ENCODE assay signal across 8 mouse cellular contexts in the genomic region with DNA sequence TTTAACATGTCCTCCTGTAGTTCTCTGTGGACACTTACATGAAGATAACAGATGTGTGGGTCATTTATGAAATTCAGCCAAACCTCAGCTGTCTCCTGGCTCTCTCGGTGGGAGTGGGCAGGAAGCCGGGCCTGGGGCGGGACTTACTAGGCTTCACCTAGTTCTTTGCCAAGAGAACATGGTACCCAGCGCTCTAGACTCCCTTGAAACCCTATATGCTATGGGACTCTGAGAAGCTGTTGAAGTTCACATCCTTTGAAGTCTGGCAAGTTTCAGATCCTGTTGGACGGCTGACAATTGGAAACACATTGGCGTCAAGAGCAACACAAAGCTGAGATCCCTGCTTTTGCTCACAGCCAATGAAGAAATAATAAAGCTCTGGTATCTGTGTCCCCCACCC. TPM values are rescaled to one million over a fixed set of nuclear protein-coding genes. Genes with fewer than 3 reads are reported as not detected.
DNase-seq lines count a peak whose midpoint lies in the region; ATAC-seq and TF ChIP-seq lines count a peak whose summit lies in the region.

No protein-coding gene starts in this region.

- H3K4me2 ChIP-seq in intestine, embryonic 14.5 days (ENCODE audit: low read length): no peak overlapping the region
- no peak overlapping the region for H3K4me2 ChIP-seq in intestine, postnatal 0 days (replicated peaks; ENCODE audit: low read depth)
- H3K4me2 ChIP-seq in intestine, embryonic 16.5 days (ENCODE audit: low read depth, low read length): no peak overlapping the region

- no peaks in the 10 kb centered on the region for H3K36me3 ChIP-seq in intestine, embryonic 14.5 days (ENCODE audit: control insufficient read depth, insufficient read depth, low read length)
- H3K36me3 ChIP-seq in intestine, postnatal 0 days (ENCODE audit: control insufficient read depth, insufficient read depth): no peaks in the 10 kb centered on the region
- H3K36me3 ChIP-seq in intestine, embryonic 16.5 days (ENCODE audit: control insufficient read depth, insufficient read depth, low read length): no peaks in the 10 kb centered on the region

- peaks cover 13% of the 10 kb centered on the region; the same call in 1 of the 2 replicates for H3K4me1 ChIP-seq in intestine, embryonic 14.5 days (replicated peaks; ENCODE audit: control insufficient read depth, insufficient read depth, low read length)
- no peaks in the 10 kb centered on the region for H3K4me1 ChIP-seq in intestine, postnatal 0 days (replicated peaks; ENCODE audit: control insufficient read depth, insufficient read depth, low read length)
- H3K4me1 ChIP-seq in intestine, embryonic 16.5 days (ENCODE audit: control insufficient read depth, insufficient read depth, low read length): 0 out of 2 replicates have a peak, but pooled peaks cover 5% of the 10 kb centered on the region

- H3K27ac ChIP-seq in intestine, embryonic 14.5 days (ENCODE audit: low read depth): peak overlapping the region; percentile 29; the same call in 1 of the 2 replicates
- no peak overlapping the region for H3K27ac ChIP-seq in intestine, postnatal 0 days (ENCODE audit: low read depth, low read length)
- H3K27ac ChIP-seq in intestine, embryonic 16.5 days (ENCODE audit: low read length): peak overlapping the region; percentile 15; the same call in 1 of the 2 replicates

- no peak overlapping the region for H3K4me3 ChIP-seq in intestine, embryonic 14.5 days (ENCODE audit: low read depth, low read length)
- H3K4me3 ChIP-seq in intestine, postnatal 0 days (ENCODE audit: low read depth, low read length): no peak overlapping the region
- H3K4me3 ChIP-seq in intestine, embryonic 16.5 days (ENCODE audit: low read length): no peak overlapping the region

- no peak overlapping the region for H3K9ac ChIP-seq in intestine, embryonic 14.5 days (ENCODE audit: low read length)
- no peak overlapping the region for H3K9ac ChIP-seq in intestine, postnatal 0 days (ENCODE audit: low read depth, low read length)
- no peak overlapping the region for H3K9ac ChIP-seq in intestine, embryonic 16.5 days (ENCODE audit: low read depth, low read length)

- no peak for ATAC-seq in intestine, embryonic 14.5 days (replicated peaks; ENCODE audit: low FRiP score, low TSS enrichment, low read depth)
- ATAC-seq in intestine, postnatal 0 days: no peak
- ATAC-seq in intestine, embryonic 16.5 days: peak; percentile 52; the same call in 1 of the 2 replicates

- TF ChIP-seq CTCF in intestine, postnatal 0 days (IDR thresholded peaks at IDR 0.05; ENCODE audit: low read depth): no peak

- H3K9me3 ChIP-seq in intestine, embryonic 14.5 days (ENCODE audit: control insufficient read depth, low read length): no peaks in the 10 kb centered on the region
- no peaks in the 10 kb centered on the region for H3K9me3 ChIP-seq in intestine, postnatal 0 days (ENCODE audit: control insufficient read depth)
- H3K9me3 ChIP-seq in intestine, embryonic 16.5 days (ENCODE audit: control insufficient read depth, low read length): no peaks in the 10 kb centered on the region

- DNase-seq in intestine, embryonic 14.5 days (ENCODE audit: low spot score): no peak
- DNase-seq in brain, adult 2 months (ENCODE audit: low read depth, low spot score): peak; percentile 36
- peak; percentile 50 for DNase-seq in gastrocnemius, postnatal 10 days
- DNase-seq in T-cell, adult 2 months (ENCODE audit: low spot score): no peak
- no peak for DNase-seq in adrenal gland, adult (ENCODE audit: inconsistent age in 2 of 2, low spot score in 1 of 2)
- DNase-seq in right cerebral cortex, postnatal 36 days (ENCODE audit: low spot score in 2 of 2): no peak

- no peaks in the 10 kb centered on the region for H3K27me3 ChIP-seq in intestine, embryonic 14.5 days (replicated peaks; ENCODE audit: control insufficient read depth, insufficient read depth, low read length)
- no peaks in the 10 kb centered on the region for H3K27me3 ChIP-seq in intestine, postnatal 0 days (replicated peaks; ENCODE audit: control insufficient read depth, insufficient read depth, low read length)
- no peaks in the 10 kb centered on the region for H3K27me3 ChIP-seq in intestine, embryonic 16.5 days (replicated peaks; ENCODE audit: control insufficient read depth, insufficient read depth, low read length)

- 60% methylated on average over 6 of the region's 6 CpGs for WGBS in intestine, embryonic 14.5 days
- 69% methylated on average over 6 of the region's 6 CpGs for WGBS in intestine, postnatal 0 days
- WGBS in intestine, embryonic 16.5 days: 66% methylated on average over 6 of the region's 6 CpGs

RNA-seq across cellular contexts. Expression of a gene that starts 47.0 kb away (rescaled TPM):
- 40.2 and 42.5 TPM in 2 replicates for polyA plus RNA-seq in intestine, embryonic 14.5 days (2014; fragmentation: Nextera tagmentation; extraction: Ambion mirVana)
- 8.2 and 10.3 TPM in 2 replicates for polyA plus RNA-seq in intestine, postnatal 0 days (2015; fragmentation: Nextera tagmentation; extraction: Ambion mirVana)
- 10 to 100 TPM; 23.3 to 28.8 TPM for total RNA-seq in gastrocnemius, postnatal 10 days (2021)
- 34.1 and 38.0 TPM in 2 replicates for polyA plus RNA-seq in intestine, embryonic 16.5 days (2015; fragmentation: Nextera tagmentation; extraction: Ambion mirVana)

Comparison
In these comparisons a context has a peak if more than half of its experiments do, and no peak if none do; other contexts are left out.
1. DNase-seq: peak in brain, adult 2 months (single experiment) and gastrocnemius, postnatal 10 days (single experiment); none in intestine, embryonic 14.5 days (single experiment), T-cell, adult 2 months (single experiment), adrenal gland, adult (0 of 2) and right cerebral cortex, postnatal 36 days (0 of 2).